ENCODE assay signal across 9 mouse cellular contexts in the genomic region with DNA sequence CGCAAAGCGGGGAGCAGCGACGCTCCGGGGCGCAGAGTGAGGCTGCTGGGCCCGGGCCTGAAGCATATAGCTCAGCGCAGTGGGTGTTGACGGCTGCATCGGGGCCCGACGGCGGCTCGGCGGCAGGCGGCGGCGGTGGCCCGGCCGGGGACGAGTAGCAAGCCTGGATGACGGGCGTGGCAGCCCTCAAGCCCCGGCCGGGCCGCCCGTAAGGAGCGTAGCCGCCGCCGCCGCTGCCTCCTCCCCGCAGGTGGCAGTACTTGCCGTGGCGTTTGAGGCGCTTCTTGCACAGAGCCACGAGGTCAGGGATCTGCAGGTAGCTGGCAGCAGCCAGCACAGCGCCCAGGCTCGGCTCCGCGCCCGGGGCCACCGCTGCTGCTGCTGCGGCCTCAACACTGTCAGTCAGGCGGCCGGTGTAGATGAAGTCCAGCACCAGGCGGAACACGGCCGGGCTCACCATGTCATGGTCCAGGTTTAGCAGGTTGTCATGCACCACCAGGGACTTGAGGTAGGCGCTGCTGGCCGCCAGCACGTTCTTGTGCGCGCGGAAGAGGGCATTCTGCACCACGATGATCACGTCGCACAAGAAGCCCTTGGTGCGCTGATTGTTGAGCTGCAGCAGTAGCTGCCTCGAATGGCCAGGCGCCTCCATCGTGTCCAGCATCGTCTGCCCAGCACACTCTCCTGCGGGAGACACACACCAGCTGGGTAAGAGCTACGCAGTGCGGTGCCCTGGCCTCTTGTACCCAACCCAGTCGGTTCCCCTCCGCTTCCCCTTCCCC. TPM values are rescaled to one million over a fixed set of nuclear protein-coding genes. Genes with fewer than 3 reads are reported as not detected.
DNase-seq lines count a peak whose midpoint lies in the region; ATAC-seq and TF ChIP-seq lines count a peak whose summit lies in the region.
"Had no signal": no experiment of that assay in that cellular context is flagged by ENCODE, and none has a peak within 500 bp of the region (broad histone marks: within the 10 kb centered on the region; RNA-seq: fewer than 3 reads in every experiment).

No protein-coding gene starts in this region.

- peaks cover 93% of the 10 kb centered on the region for H3K4me1 ChIP-seq in heart, embryonic 13.5 days
- H3K4me1 ChIP-seq in midbrain, embryonic 14.5 days (ENCODE audit: control insufficient read depth, insufficient read depth, low read length), result peaks cover 23% of the 10 kb centered on the region

- no peak for ATAC-seq in heart, embryonic 13.5 days (ENCODE audit: extremely low read depth, insufficient number of reproducible peaks, low FRiP score, low TSS enrichment)
- no peak for ATAC-seq in midbrain, embryonic 14.5 days (ENCODE audit: low FRiP score, low TSS enrichment)

- H3K36me3 ChIP-seq in heart, embryonic 13.5 days, result peaks cover 45% of the 10 kb centered on the region
- H3K36me3 ChIP-seq in midbrain, embryonic 14.5 days (ENCODE audit: control insufficient read depth, insufficient read depth, low read length), result peaks cover 19% of the 10 kb centered on the region

- no peak for TF ChIP-seq CTCF in brain, embryonic 14.5 days (IDR thresholded peaks at IDR 0.05; ENCODE audit: borderline replicate concordance, extremely low read depth, insufficient read depth, insufficient read length)

- H3K9ac ChIP-seq in heart, embryonic 13.5 days, result peak overlapping the region; percentile 88
- H3K9ac ChIP-seq in midbrain, embryonic 14.5 days (replicated peaks; ENCODE audit: low read length), result no peak overlapping the region; the same call in 1 of the 2 replicates

- TF ChIP-seq POLR2A in brain, embryonic 14.5 days (IDR thresholded peaks at IDR 0.05; ENCODE audit: borderline replicate concordance, extremely low read depth, insufficient read depth, insufficient read length, poor library complexity, severe bottlenecking), result no peak

- no peaks in the 10 kb centered on the region for H3K9me3 ChIP-seq in heart, embryonic 13.5 days
- no peaks in the 10 kb centered on the region for H3K9me3 ChIP-seq in midbrain, embryonic 14.5 days (ENCODE audit: control insufficient read depth, low read length)

- peak overlapping the region; percentile 89 for H3K27ac ChIP-seq in heart, embryonic 13.5 days (replicated peaks)
- H3K27ac ChIP-seq in midbrain, embryonic 14.5 days (replicated peaks; ENCODE audit: low read depth, low read length), result no peak overlapping the region
- H3K27ac ChIP-seq: macrophage had no signal

- peak overlapping the region; percentile 79 for H3K4me3 ChIP-seq in heart, embryonic 13.5 days
- H3K4me3 ChIP-seq in midbrain, embryonic 14.5 days (replicated peaks; ENCODE audit: low read depth, low read length), result peak overlapping the region; percentile 42

- DNase-seq in layer of hippocampus, postnatal 10 days (ENCODE audit: low spot score in 2 of 2), result peak; percentile 22 to 31
- DNase-seq in layer of hippocampus, adult 11-12 months (ENCODE audit: low spot score), result no peak
- peak; percentile 33 for DNase-seq in brain, embryonic 14.5 days (ENCODE audit: low read depth)
- DNase-seq in kidney, postnatal 36 days, result peak; percentile 60 to 81
- peak; percentile 55 for DNase-seq in midbrain, embryonic 14.5 days
- DNase-seq in MN1 (ENCODE audit: low spot score), result no peak
- no peak for DNase-seq in left cerebral cortex, adult 18-20 months (ENCODE audit: low spot score in 2 of 2)

- peak overlapping the region; percentile 97 for H3K4me2 ChIP-seq in heart, embryonic 13.5 days
- peak overlapping the region; percentile 76 for H3K4me2 ChIP-seq in midbrain, embryonic 14.5 days (ENCODE audit: low read length)

- H3K27me3 ChIP-seq in heart, embryonic 13.5 days (replicated peaks), result peaks cover 92% of the 10 kb centered on the region
- H3K27me3 ChIP-seq in midbrain, embryonic 14.5 days (ENCODE audit: control insufficient read depth, insufficient read depth, low read length), result peaks cover 85% of the 10 kb centered on the region

- 3% methylated on average over 66 of the region's 68 CpGs for WGBS in heart, embryonic 13.5 days
- WGBS in midbrain, embryonic 14.5 days, result 1% methylated on average over 68 of the region's 68 CpGs

RNA-seq across cellular contexts. Expression of a gene that starts 2.3 kb away (rescaled TPM):
- 1 to 10 TPM; 3.3 to 6.1 TPM for total RNA-seq in layer of hippocampus, postnatal 10 days (2021)
- polyA plus RNA-seq in brain, embryonic 14.5 days (2012; rRNA removed), result 8.3 and 11.7 TPM in 2 replicates
- polyA plus RNA-seq in heart, embryonic 13.5 days (2015; fragmentation: Nextera tagmentation; extraction: Ambion mirVana), result 9.4 and 9.5 TPM in 2 replicates
- 0.66 and 0.92 TPM in 2 replicates for polyA plus RNA-seq in midbrain, embryonic 14.5 days (2014; fragmentation: Nextera tagmentation; extraction: Ambion mirVana)
- total RNA-seq in left cerebral cortex, adult 18-20 months (2021), result 1 to 10 TPM; 3.8 to 5.0 TPM
- polyA plus RNA-seq: macrophage had no signal

RNA-seq across cellular contexts. Expression of a gene that starts 11.6 kb away (rescaled TPM):
- total RNA-seq in layer of hippocampus, postnatal 10 days (2021), result 10 to 100 TPM; 10.1 to 11.1 TPM
- 20.0 and 23.8 TPM in 2 replicates for polyA plus RNA-seq in brain, embryonic 14.5 days (2012; rRNA removed)
- 15.2 and 16.4 TPM in 2 replicates for polyA plus RNA-seq in heart, embryonic 13.5 days (2015; fragmentation: Nextera tagmentation; extraction: Ambion mirVana)
- polyA plus RNA-seq in midbrain, embryonic 14.5 days (2014; fragmentation: Nextera tagmentation; extraction: Ambion mirVana), result 15.4 and 20.2 TPM in 2 replicates
- total RNA-seq in left cerebral cortex, adult 18-20 months (2021), result 10 to 100 TPM in 1 of 2 experiments, 1 to 10 TPM in 1; 9.2 to 12.0 TPM

RNA-seq across cellular contexts. Expression of a gene that starts 24.0 kb away (rescaled TPM):
- total RNA-seq in layer of hippocampus, postnatal 10 days (2021), result 10 to 100 TPM; 20.8 to 21.1 TPM
- 19.3 and 23.9 TPM in 2 replicates for polyA plus RNA-seq in brain, embryonic 14.5 days (2012; rRNA removed)
- polyA plus RNA-seq in heart, embryonic 13.5 days (2015; fragmentation: Nextera tagmentation; extraction: Ambion mirVana), result 19.3 and 21.3 TPM in 2 replicates
- 13.7 and 14.8 TPM in 2 replicates for polyA plus RNA-seq in midbrain, embryonic 14.5 days (2014; fragmentation: Nextera tagmentation; extraction: Ambion mirVana)
- total RNA-seq in left cerebral cortex, adult 18-20 months (2021), result 10 to 100 TPM; 28.5 to 32.1 TPM

RNA-seq across cellular contexts. Expression of a gene that starts 26.5 kb away (rescaled TPM):
- 10 to 100 TPM; 54.5 to 58.5 TPM for total RNA-seq in layer of hippocampus, postnatal 10 days (2021)
- 6.6 and 12.1 TPM in 2 replicates for polyA plus RNA-seq in brain, embryonic 14.5 days (2012; rRNA removed)
- 10.2 and 12.4 TPM in 2 replicates for polyA plus RNA-seq in heart, embryonic 13.5 days (2015; fragmentation: Nextera tagmentation; extraction: Ambion mirVana)
- polyA plus RNA-seq in midbrain, embryonic 14.5 days (2014; fragmentation: Nextera tagmentation; extraction: Ambion mirVana), result 16.5 and 17.4 TPM in 2 replicates
- total RNA-seq in left cerebral cortex, adult 18-20 months (2021), result 10 to 100 TPM; 86.2 to 91.0 TPM

Comparison
In these comparisons a context has a peak if more than half of its experiments do, and no peak if none do; other contexts are left out.
1. DNase-seq: peak in layer of hippocampus, postnatal 10 days (2 of 2), brain, embryonic 14.5 days (single experiment), kidney, postnatal 36 days (2 of 2) and midbrain, embryonic 14.5 days (single experiment); none in layer of hippocampus, adult 11-12 months (single experiment), MN1 (single experiment) and left cerebral cortex, adult 18-20 months (0 of 2).